Mouse (Mus musculus): ENCODE results near the gene Tpx2. TPM values are rescaled to one million over a fixed set of nuclear protein-coding genes. Genes with fewer than 3 reads are reported as not detected.

Gene Tpx2
- polyA plus RNA-seq, 1 experiment from 2014 or later = 37.3 TPM

DNA sequence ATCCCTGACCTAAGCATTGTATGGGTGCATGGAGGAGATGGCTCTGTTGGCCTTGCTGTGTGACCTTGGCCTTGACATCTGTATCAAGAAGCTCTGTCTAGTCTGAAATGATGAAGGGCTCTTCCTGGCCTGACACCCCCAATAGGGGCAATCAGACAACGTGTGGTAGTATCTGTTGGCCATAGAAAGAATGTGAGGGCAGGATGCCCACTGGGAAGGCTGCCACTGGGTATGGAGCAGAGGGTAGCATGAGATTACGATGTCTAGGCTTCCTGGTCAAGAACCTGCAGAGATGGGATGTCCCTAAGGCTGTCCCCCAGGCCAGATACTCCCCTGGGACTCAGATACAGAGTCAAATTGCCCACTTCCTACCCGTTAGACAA lies 81.2 kb downstream of the Tpx2 start:
- Histone ChIP-seq H3K4me2 (ENCODE audit: low read length) (no peak overlapping the region), H3K9ac (ENCODE audit: low read depth, low read length) (no peak overlapping the region), H3K36me3 (ENCODE audit: insufficient read depth, low read length) (no peaks in the 10 kb centered on the region), H3K27me3 (ENCODE audit: insufficient read depth, low read length) (no peaks in the 10 kb centered on the region), H3K27ac (peak overlapping the region; percentile 85), H3K4me3 (replicated peaks; ENCODE audit: low read depth, low read length) (no peak overlapping the region), H3K9me3 (replicated peaks; ENCODE audit: low read length) (no peaks in the 10 kb centered on the region), H3K4me1 (replicated peaks; ENCODE audit: insufficient read depth, low read length) (peaks cover 54% of the 10 kb centered on the region)
- no peak for TF ChIP-seq CTCF (IDR thresholded peaks at IDR 0.05; ENCODE audit: low read depth)
- DNase-seq (ENCODE audit: low spot score) (no peak), ATAC-seq (replicated peaks; ENCODE audit: low FRiP score, low read depth) (no peak)
- WGBS = 70% methylated on average over 3 of the region's 3 CpGs

- Histone ChIP-seq H3K27ac (peak overlapping the region; percentile 81), H3K27me3 (ENCODE audit: insufficient read depth, low read length) (no peaks in the 10 kb centered on the region), H3K36me3 (ENCODE audit: insufficient read depth, low read length) (no peaks in the 10 kb centered on the region), H3K4me3 (replicated peaks; ENCODE audit: low read depth, low read length) (no peak overlapping the region), H3K4me2 (ENCODE audit: low read length) (peak overlapping the region; percentile 47; the same call in 1 of the 2 replicates), H3K9me3 (replicated peaks; ENCODE audit: low read length) (no peaks in the 10 kb centered on the region), H3K4me1 (replicated peaks; ENCODE audit: insufficient read depth, low read length) (peaks cover 45% of the 10 kb centered on the region), H3K9ac (ENCODE audit: low read depth, low read length) (no peak overlapping the region)
- DNase-seq (ENCODE audit: low spot score) = peak; percentile 59
- no peak for ATAC-seq (replicated peaks; ENCODE audit: low FRiP score, low read depth)
- no peak for TF ChIP-seq CTCF (IDR thresholded peaks at IDR 0.05; ENCODE audit: low read depth)
- 9% methylated on average over 2 of the region's 2 CpGs for WGBS
Observed at GRCm38 (mm10) chr2:152930276-152930675, 82.5 kb downstream of the Tpx2 start.

- peak overlapping the region; percentile 36; the same call in 1 of the 2 replicates for H3K9ac ChIP-seq (ENCODE audit: low read depth, low read length)
- peak overlapping the region; percentile 81 for H3K27ac ChIP-seq
- WGBS = 43% methylated on average over 12 of the region's 12 CpGs
- H3K4me2 ChIP-seq (ENCODE audit: low read length) = peak overlapping the region; percentile 47
- H3K4me3 ChIP-seq (replicated peaks; ENCODE audit: low read depth, low read length) = peak overlapping the region; percentile 20
- peaks cover 33% of the 10 kb centered on the region for H3K4me1 ChIP-seq (replicated peaks; ENCODE audit: insufficient read depth, low read length)
- H3K27me3 ChIP-seq (ENCODE audit: insufficient read depth, low read length) = no peaks in the 10 kb centered on the region
- H3K9me3 ChIP-seq (replicated peaks; ENCODE audit: low read length) = no peaks in the 10 kb centered on the region
- no peaks in the 10 kb centered on the region for H3K36me3 ChIP-seq (ENCODE audit: insufficient read depth, low read length)
- no peak for ATAC-seq (replicated peaks; ENCODE audit: low FRiP score, low read depth)
- DNase-seq (ENCODE audit: low spot score) = peak; percentile 66
- TF ChIP-seq CTCF (IDR thresholded peaks at IDR 0.05; ENCODE audit: low read depth) = no peak
Observed at GRCm38 (mm10) chr2:152931456-152932160, 83.8 kb downstream of the Tpx2 start.

DNA sequence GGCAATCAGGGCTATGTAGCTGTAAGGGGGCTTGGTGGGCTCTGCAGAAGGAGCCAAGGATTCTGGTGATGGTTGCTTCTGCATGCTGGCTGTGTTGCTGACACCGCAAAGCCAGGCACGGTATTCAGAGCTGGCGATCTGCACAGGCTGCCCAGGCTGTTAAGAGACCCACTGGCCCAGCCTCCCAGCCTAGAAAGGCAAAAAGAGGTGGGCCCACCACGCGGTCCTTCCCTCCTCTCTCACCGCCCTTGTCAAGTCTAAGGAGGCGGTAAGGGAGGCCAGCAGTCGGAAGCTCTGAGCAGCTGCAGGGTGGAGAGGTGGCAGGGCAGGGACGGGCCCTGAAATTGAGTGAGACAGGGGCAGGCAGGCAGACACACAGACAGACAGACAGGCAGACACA lies 85.3 kb downstream of the Tpx2 start, which contains the start of gene Foxs1:
Gene Foxs1 (minus strand): TSS at position 161 of the 400 bp plus-strand sequence.
- Histone ChIP-seq H3K27ac (peak within 1 kb of the TSS; percentile 81), H3K9ac (ENCODE audit: low read depth, low read length) (peak within 1 kb of the TSS; percentile 36; the same call in 1 of the 2 replicates)
- WGBS = 24% methylated on average over 9 of the region's 9 CpGs

DNA sequence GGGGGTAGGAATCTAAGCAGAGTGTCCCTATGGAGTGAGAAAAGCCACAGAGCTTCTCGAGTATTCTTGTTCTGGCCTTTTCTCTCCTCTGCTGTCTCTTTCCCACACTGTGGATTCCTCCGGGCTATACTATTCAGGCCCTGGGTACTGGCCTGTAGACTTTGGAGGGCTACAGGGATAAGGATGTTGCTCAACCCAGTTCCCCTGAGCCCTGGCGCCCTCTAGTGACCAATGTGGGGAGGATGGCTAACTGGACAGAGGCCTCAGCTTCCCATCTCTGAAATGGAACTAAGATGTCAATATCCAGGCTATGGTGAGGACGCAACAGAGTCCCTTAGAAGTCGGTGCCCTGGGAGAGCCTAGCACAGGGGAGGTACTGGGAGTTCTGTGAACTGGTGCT lies 85.8 kb downstream of the Tpx2 start:
- WGBS = 44% methylated on average over 5 of the region's 5 CpGs
- Histone ChIP-seq H3K27ac (peak overlapping the region; percentile 81; the same call in 1 of the 2 replicates), H3K27me3 (ENCODE audit: insufficient read depth, low read length) (no peaks in the 10 kb centered on the region), H3K36me3 (ENCODE audit: insufficient read depth, low read length) (no peaks in the 10 kb centered on the region), H3K4me2 (ENCODE audit: low read length) (no peak overlapping the region), H3K4me1 (replicated peaks; ENCODE audit: insufficient read depth, low read length) (peaks cover 18% of the 10 kb centered on the region), H3K9ac (ENCODE audit: low read depth, low read length) (no peak overlapping the region), H3K9me3 (replicated peaks; ENCODE audit: low read length) (no peaks in the 10 kb centered on the region), H3K4me3 (replicated peaks; ENCODE audit: low read depth, low read length) (no peak overlapping the region)
- DNase-seq (ENCODE audit: low spot score) = peak; percentile 74
- ATAC-seq (replicated peaks; ENCODE audit: low FRiP score, low read depth) = peak; percentile 42; the same call in 1 of the 2 replicates
- peak; percentile 84 for TF ChIP-seq CTCF (IDR thresholded peaks at IDR 0.05; ENCODE audit: low read depth)

More for the DNA sequence above, 85.3 kb downstream of the Tpx2 start, which contains the start of gene Foxs1:
- ATAC-seq (replicated peaks; ENCODE audit: low FRiP score, low read depth) = no peak; the same call in 1 of the 2 replicates
- no peaks in the 10 kb centered on the region for H3K9me3 ChIP-seq (replicated peaks; ENCODE audit: low read length)
- H3K4me1 ChIP-seq (replicated peaks; ENCODE audit: insufficient read depth, low read length) = peaks cover 22% of the 10 kb centered on the region
- no peaks in the 10 kb centered on the region for H3K36me3 ChIP-seq (ENCODE audit: insufficient read depth, low read length)
- no peak for TF ChIP-seq CTCF (IDR thresholded peaks at IDR 0.05; ENCODE audit: low read depth)
- peak; percentile 72 for DNase-seq (ENCODE audit: low spot score)
- H3K27me3 ChIP-seq (ENCODE audit: insufficient read depth, low read length) = no peaks in the 10 kb centered on the region
- H3K4me3 ChIP-seq (replicated peaks; ENCODE audit: low read depth, low read length) = peak within 1 kb of the TSS; percentile 20; the same call in 1 of the 2 replicates
- H3K4me2 ChIP-seq (ENCODE audit: low read length) = peak within 1 kb of the TSS; percentile 47

DNA sequence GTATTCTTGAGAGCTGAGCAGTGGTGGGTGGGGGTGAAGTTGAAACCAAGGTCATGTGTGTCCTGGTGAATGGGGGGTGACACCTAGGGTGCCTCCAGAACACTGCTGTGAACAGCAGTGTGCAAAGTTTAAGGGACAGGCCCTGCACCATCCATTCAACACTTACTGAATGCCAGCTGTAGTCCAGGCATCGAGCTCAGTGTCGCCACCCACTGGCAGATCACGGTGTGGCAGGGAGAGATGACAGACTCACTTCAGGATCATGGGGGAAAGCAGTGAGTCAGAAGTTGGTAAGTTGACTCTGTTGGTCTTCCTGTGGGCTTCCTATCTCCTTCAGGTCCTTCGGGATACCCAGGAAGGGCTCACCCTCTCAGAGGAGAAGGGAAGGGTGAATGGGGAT lies 92.1 kb downstream of the Tpx2 start:
- TF ChIP-seq CTCF (IDR thresholded peaks at IDR 0.05; ENCODE audit: low read depth) = peak; percentile 77
- H3K27ac ChIP-seq = no peak overlapping the region
- no peaks in the 10 kb centered on the region for H3K36me3 ChIP-seq (ENCODE audit: insufficient read depth, low read length)
- ATAC-seq (replicated peaks; ENCODE audit: low FRiP score, low read depth) (no peak), DNase-seq (ENCODE audit: low spot score) (no peak)
- no peak overlapping the region for H3K9ac ChIP-seq (ENCODE audit: low read depth, low read length)
- no peak overlapping the region for H3K4me2 ChIP-seq (ENCODE audit: low read length)
- H3K27me3 ChIP-seq (ENCODE audit: insufficient read depth, low read length) = peaks cover 20% of the 10 kb centered on the region
- H3K4me1 ChIP-seq (replicated peaks; ENCODE audit: insufficient read depth, low read length) = peaks cover 9% of the 10 kb centered on the region; the same call in 1 of the 2 replicates
- WGBS = 18% methylated on average over 4 of the region's 4 CpGs
- H3K4me3 ChIP-seq (replicated peaks; ENCODE audit: low read depth, low read length) = no peak overlapping the region
- no peaks in the 10 kb centered on the region for H3K9me3 ChIP-seq (replicated peaks; ENCODE audit: low read length)
